Mouse (Mus musculus) heart, embryonic 14.5 days (tissue): ENCODE measurements around the gene Ell2. TPM values are rescaled to one million over a fixed set of nuclear protein-coding genes. Genes with fewer than 3 reads are reported as not detected.
A peak's percentile ranks its signal among the peaks of the same experiment; 100 is the strongest.

Experiments
- ATAC-seq: fragments of 200-750 bp; cut with Nextera tagmentation; 2 replicates; pipeline ENCODE4 v1.8.0; 2017; ENCODE audit warnings: low read depth, moderate TSS enrichment; ENCODE audit not compliant: insufficient number of reproducible peaks, insufficient read depth, low FRiP score
- H3K27ac ChIP-seq, 2 experiments: fragments of 200-500 bp in 1 of 2; fragments of 300-500 bp in 1 of 2; sonication (generic) in 1 of 2; replicated peaks in 1 of 2; 2 replicates each; pipeline ENCODE4 v1.5.1; 2012 to 2014; ENCODE audit warnings: low read depth in 2 of 2, low read length in 2 of 2, control low read depth in 1 of 2, mild to moderate bottlenecking in 1 of 2, mixed read lengths in 1 of 2; ENCODE audit not compliant: control insufficient read depth in 1 of 2, insufficient read depth in 1 of 2
- H3K27me3 ChIP-seq: fragments of 300-500 bp; sonication (generic); 2 replicates; pipeline ENCODE4 v1.6.1; 2014; ENCODE audit warnings: mild to moderate bottlenecking, low read length, control low read depth; ENCODE audit not compliant: control insufficient read depth, insufficient read depth
- H3K36me3 ChIP-seq: fragments of 300-500 bp; sonication (generic); 2 replicates; pipeline ENCODE4 v1.6.1; 2014; ENCODE audit warnings: mild to moderate bottlenecking, control low read depth, low read length, mixed read lengths; ENCODE audit not compliant: control insufficient read depth, insufficient read depth
- H3K4me1 ChIP-seq, 2 experiments: fragments of 200-500 bp in 1 of 2; fragments of 300-500 bp in 1 of 2; sonication (generic) in 1 of 2; 2 replicates each; pipeline ENCODE4 v1.6.1; 2012 to 2014; ENCODE audit warnings: low read length in 2 of 2, control low read depth in 1 of 2, mixed read lengths in 1 of 2; ENCODE audit not compliant: control insufficient read depth in 2 of 2, insufficient read depth in 2 of 2
- H3K4me2 ChIP-seq: fragments of 300-500 bp; sonication (generic); 2 replicates; pipeline ENCODE4 v1.6.1; 2014; ENCODE audit warnings: mild to moderate bottlenecking, low read length
- H3K4me3 ChIP-seq, 2 experiments: fragments of 200-500 bp in 1 of 2; fragments of 300-500 bp in 1 of 2; sonication (generic) in 1 of 2; 2 replicates each; pipeline ENCODE4 v1.5.1; 2012 to 2014; ENCODE audit warnings: low read length in 2 of 2, mild to moderate bottlenecking in 2 of 2, control low read depth in 1 of 2, low read depth in 1 of 2, moderate library complexity in 1 of 2; ENCODE audit not compliant: control insufficient read depth in 1 of 2, insufficient read depth in 1 of 2
- H3K9ac ChIP-seq: fragments of 300-500 bp; sonication (generic); 2 replicates; pipeline ENCODE4 v1.6.1; 2014; ENCODE audit warnings: mild to moderate bottlenecking, low read length
- H3K9me3 ChIP-seq: fragments of 300-500 bp; sonication (generic); 2 replicates; pipeline ENCODE4 v1.6.1; 2016; ENCODE audit warnings: low read length, control low read depth; ENCODE audit not compliant: control insufficient read depth
- WGBS: fragments of 180-500 bp; shearing (Covaris S2); extraction: QIAGEN DNeasy Blood & Tissue Kit; methylation state at CpG from one replicate; pipeline ENCODE4 v1.1.7; 2014; 5-methylcytosine and 5-hydroxymethylcytosine counted together
- polyA plus RNA-seq: library from polyadenylated mRNA; unstranded; fragments of >200 nt; fragmentation: Nextera tagmentation; extraction: Ambion mirVana; gene quantifications from 2 replicates; pipeline ENCODE4 v1.2.1, GENCODE M21; 2014

Ell2 gene
- polyA plus RNA-seq, 1 experiment from 2014 or later: 3.6 TPM

DNA sequence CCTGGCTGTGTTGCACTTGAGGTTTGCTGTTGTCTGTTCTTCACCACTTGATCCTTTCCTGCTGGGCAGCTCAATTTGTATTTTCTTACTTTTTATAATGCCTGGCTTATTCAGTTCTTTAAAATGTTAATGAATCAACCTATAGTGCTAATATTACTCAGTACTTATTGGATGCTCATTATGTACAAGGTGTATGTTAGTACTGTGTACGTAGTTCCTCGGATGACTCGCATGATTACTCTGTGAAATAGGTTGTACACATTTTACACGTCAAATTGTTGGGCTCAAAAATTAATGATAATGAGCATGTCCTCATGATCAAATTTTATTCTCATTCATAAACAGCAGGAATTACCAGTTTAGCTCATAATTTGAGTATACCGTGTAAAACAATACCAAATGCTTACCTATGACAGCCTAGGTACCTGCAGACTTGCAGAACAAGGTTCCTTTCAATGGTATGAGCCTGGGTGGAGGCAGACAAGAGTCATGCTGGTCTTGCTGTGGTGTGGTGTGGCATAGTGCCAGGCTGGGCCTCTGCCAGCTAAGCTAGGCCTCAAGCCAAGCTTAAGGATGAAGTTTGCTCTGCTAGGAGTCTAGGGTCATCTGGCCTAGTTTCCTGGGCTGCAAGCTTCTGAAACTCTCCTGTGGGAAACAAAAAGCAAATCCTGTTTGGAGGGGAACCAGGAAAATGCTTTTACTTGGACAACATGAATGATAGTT lies 45.8 kb downstream of the Ell2 start:
- no peak overlapping the region for H3K4me3 ChIP-seq
- H3K9ac ChIP-seq: no peak overlapping the region
- H3K27me3 ChIP-seq: no peaks in the 10 kb centered on the region
- 90% methylated on average over 5 of the region's 5 CpGs for WGBS
- H3K27ac ChIP-seq: peak overlapping the region in 1 of 2 experiments; percentile 50; a peak in 1 of 4 replicates
- H3K4me1 ChIP-seq: peaks cover 0 to 11% of the 10 kb centered on the region in 2 experiments; a peak in 2 of 4 replicates
- no peaks in the 10 kb centered on the region for H3K36me3 ChIP-seq
- H3K9me3 ChIP-seq: no peaks in the 10 kb centered on the region
- ATAC-seq: peak; percentile 54; the same call in 1 of the 2 replicates
- no peak overlapping the region for H3K4me2 ChIP-seq

DNA sequence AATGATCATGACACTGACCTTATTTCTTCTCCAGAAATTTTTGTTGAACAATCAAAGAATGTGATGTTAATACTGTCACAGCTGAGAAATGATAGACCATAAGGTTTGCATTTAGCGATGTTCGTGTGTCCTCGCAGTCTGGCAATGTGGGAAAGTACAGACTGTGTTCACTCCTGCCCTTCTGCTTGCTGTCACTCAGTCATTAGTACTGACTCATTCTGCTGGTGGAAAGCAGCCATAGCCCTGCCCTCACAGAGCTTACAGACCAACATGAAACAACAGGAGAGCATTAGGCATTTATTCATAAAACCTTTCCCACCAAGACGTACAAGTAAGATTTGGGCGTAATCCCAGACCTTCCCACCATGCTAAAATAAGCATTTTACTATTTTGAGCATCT lies 47.8 kb downstream of the Ell2 start:
- WGBS: 82% methylated on average over 5 of the region's 5 CpGs
- Histone ChIP-seq H3K4me2 (no peak overlapping the region), H3K36me3 (no peaks in the 10 kb centered on the region), H3K4me3 (no peak overlapping the region), H3K27ac (no peak overlapping the region), H3K4me1 (peaks cover 0 to 11% of the 10 kb centered on the region in 2 experiments; a peak in 2 of 4 replicates), H3K9me3 (no peaks in the 10 kb centered on the region), H3K9ac (no peak overlapping the region), H3K27me3 (no peaks in the 10 kb centered on the region)
- ATAC-seq: no peak

DNA sequence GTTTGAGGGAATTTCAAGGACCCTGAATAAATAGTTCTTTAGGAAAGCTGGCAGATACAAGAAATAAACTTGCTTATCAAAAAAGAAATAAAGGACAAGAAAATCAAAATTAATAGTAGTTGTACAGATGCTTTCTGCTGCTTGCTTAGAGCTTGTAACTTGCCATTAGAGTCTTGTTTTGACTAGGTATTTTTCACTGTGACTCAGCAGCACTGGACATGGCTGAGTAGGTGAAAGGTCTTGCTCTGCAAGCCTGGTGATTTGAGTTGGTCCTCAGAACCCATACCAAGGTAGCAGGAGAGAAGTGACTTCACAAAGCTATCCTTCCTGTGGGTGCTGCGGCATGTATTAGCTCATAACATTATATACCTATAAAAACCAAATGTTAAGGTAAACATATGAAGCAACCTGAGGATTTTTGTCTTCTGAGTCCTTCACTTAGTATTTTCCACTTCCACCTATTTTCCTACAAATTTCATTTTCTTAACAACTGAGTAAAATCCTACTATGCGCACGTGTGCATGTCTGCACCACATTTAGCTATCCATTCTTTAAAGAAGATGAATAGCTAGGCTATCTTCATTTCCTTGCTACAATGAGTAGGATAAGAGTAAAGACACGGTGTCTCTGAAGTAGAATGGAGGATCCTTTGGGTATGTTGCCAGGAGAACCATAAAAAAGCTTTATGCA lies 54.4 kb downstream of the Ell2 start:
- Histone ChIP-seq H3K36me3 (peaks cover 7% of the 10 kb centered on the region; the same call in 1 of the 2 replicates), H3K27me3 (no peaks in the 10 kb centered on the region), H3K4me2 (no peak overlapping the region), H3K9ac (no peak overlapping the region), H3K9me3 (no peaks in the 10 kb centered on the region), H3K4me3 (no peak overlapping the region), H3K4me1 (no peaks in the 10 kb centered on the region), H3K27ac (no peak overlapping the region)
- 88% methylated on average over 4 of the region's 4 CpGs for WGBS
- ATAC-seq: no peak

DNA sequence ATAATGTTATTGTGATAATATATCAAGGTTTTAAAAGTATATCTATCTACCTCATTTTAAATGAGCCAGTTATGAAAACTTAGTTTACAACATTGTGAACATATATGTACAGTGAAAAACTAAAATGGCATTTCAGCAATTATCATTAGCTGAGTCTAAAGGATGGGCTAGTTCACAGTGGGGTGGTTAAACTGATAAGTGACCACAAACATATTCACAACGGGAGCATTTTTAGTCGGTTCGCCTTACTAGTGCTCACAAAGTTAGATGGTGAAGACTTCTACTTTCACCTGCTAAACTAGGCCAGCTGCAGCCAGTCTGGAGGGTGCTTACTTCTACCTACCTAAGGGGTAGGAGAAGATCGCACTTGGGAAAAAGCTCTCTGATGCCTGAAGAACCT lies 56.2 kb downstream of the Ell2 start:
- peaks cover 7% of the 10 kb centered on the region; the same call in 1 of the 2 replicates for H3K36me3 ChIP-seq
- H3K4me3 ChIP-seq: no peak overlapping the region
- no peak overlapping the region for H3K4me2 ChIP-seq
- no peaks in the 10 kb centered on the region for H3K27me3 ChIP-seq
- no peaks in the 10 kb centered on the region for H3K9me3 ChIP-seq
- 79% methylated on average over 4 of the region's 4 CpGs for WGBS
- no peak overlapping the region for H3K27ac ChIP-seq
- H3K4me1 ChIP-seq: no peaks in the 10 kb centered on the region
- ATAC-seq: no peak
- no peak overlapping the region for H3K9ac ChIP-seq

DNA sequence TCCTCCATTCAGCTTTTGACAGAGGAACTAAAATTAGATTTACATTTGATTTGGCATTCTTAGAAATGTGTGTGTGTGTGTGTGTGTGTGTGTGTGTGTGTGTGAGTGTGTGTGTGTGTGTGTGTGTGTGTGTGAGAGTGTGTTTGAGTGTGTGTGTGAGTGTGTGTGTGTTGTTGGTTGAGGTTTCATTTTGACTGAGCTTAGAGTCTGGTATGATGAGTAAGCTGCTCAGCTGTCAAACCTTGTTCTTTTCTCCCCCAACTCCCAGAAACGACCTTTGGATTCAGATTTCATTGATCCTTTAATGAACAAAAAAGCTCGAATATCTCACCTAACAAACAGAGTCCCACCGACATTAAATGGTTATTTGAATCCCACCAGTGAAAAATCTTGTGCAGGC lies 56.7 kb downstream of the Ell2 start:
- H3K9ac ChIP-seq: no peak overlapping the region
- peaks cover 7% of the 10 kb centered on the region; the same call in 1 of the 2 replicates for H3K36me3 ChIP-seq
- no peaks in the 10 kb centered on the region for H3K4me1 ChIP-seq
- WGBS: 60% methylated on average over 3 of the region's 3 CpGs
- H3K27me3 ChIP-seq: no peaks in the 10 kb centered on the region
- ATAC-seq: no peak
- no peak overlapping the region for H3K4me2 ChIP-seq
- H3K27ac ChIP-seq: no peak overlapping the region
- no peak overlapping the region for H3K4me3 ChIP-seq
- no peaks in the 10 kb centered on the region for H3K9me3 ChIP-seq

DNA sequence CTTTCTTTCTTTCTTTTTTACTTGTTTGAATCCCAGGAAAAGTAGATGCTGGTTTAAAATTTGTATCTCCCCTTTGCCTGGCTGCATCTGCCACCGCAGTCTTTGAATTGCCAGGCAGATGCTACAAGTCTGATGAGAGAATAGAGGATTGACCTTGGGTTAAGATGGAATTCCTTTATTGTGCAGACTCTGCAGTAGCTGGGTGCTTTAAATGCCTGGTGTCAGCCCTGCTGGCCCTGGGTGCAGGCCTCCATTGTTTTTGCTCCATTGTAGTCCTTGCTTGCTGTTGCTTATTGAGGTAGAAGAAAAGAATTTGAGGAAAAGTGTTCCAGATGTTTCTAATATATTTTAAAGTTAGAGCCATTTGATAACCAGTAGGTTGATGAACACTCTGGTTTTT lies 59.2 kb downstream of the Ell2 start:
- no peak overlapping the region for H3K4me2 ChIP-seq
- ATAC-seq: no peak
- H3K27me3 ChIP-seq: no peaks in the 10 kb centered on the region
- H3K27ac ChIP-seq: no peak overlapping the region
- no peak overlapping the region for H3K9ac ChIP-seq
- WGBS: 83% methylated on average over 1 of the region's 1 CpGs
- H3K36me3 ChIP-seq: peaks cover 7% of the 10 kb centered on the region; the same call in 1 of the 2 replicates
- H3K9me3 ChIP-seq: no peaks in the 10 kb centered on the region
- no peak overlapping the region for H3K4me3 ChIP-seq
- no peaks in the 10 kb centered on the region for H3K4me1 ChIP-seq

DNA sequence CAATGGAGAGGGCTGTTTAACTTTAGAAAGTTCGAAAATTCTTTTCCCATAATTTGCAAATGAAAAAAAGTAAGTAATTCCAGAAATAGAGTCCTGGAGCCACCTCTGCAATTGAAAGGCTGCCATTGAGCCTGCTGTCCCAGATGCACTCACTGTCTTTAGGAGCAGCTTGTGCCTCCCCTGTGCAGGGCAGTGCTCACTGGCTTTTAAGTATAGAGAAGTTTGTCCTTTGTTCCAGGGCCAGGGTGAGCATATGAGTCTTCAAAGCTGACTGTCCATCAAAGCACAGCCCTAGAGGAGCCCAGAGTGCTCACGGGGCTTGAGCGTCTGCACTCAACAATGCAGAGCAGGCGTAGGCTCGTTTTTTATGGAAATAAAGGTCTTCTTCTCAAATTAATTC lies 59.7 kb downstream of the Ell2 start:
- no peak overlapping the region for H3K4me3 ChIP-seq
- 64% methylated on average over 5 of the region's 5 CpGs for WGBS
- no peaks in the 10 kb centered on the region for H3K4me1 ChIP-seq
- H3K4me2 ChIP-seq: no peak overlapping the region
- no peak overlapping the region for H3K9ac ChIP-seq
- H3K27ac ChIP-seq: no peak overlapping the region
- ATAC-seq: no peak
- H3K27me3 ChIP-seq: no peaks in the 10 kb centered on the region
- peaks cover 7% of the 10 kb centered on the region; the same call in 1 of the 2 replicates for H3K36me3 ChIP-seq
- no peaks in the 10 kb centered on the region for H3K9me3 ChIP-seq
